Mouse (Mus musculus) urinary bladder, postnatal 4 days (tissue): ENCODE results near the gene Copz1.
"Not testable (repeated sequence)": the region's sequence is repeated elsewhere in the genome, so short reads cannot be mapped to it uniquely, and the experiment has no call there.

Experiments
- DNase-seq, 2 experiments: peaks; one replicate each; pipeline ENCODE4 v3.0.0; 2021 to 2022; ENCODE audit warnings: low spot score in 2 of 2

Gene Copz1

DNA sequence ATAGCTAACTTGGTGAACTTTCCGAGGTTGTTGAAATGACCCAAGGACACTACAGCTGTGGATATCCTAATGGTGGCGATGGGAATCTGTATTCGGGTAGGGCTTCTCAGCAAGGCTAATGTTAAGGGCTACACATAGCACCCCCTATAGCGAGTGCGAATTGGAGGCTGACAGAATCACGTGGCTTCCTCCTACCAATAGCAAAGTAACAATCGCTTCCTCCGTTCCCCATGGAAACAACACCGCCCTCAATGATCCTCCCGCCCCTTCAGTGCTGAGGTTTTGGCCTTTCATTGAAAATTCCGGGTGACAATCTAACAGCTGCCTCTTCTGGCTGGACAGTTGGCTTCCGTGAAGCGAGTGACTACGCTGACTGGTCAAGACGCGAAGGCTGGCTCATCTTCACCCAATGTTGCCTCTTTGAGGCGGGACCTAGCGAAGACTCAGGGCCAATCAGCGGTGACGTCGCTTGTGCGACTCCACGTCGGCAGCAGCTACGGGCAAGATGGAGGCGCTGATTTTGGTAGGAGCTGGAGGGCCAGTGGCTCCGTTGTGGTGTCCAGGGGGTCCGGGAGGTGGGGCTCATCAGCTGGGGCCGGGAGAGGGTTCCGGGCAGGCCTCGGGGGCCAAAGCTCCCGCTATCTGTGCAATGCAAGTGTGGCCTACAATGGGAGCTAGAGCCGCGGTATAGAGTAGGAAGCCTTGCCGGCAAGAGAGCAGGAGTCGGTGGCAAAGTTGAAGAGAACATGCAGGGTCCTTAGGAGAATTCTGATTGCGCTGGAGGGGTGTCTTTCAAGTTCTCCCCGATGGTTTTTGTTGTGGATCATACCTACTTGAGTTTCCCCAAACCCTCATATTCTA is at the start of gene Copz1:
Gene Copz1, plus strand, starts transcription at position 296 of the 861 bp plus-strand sequence.
- peak; percentile 93 to 94 for DNase-seq

DNA sequence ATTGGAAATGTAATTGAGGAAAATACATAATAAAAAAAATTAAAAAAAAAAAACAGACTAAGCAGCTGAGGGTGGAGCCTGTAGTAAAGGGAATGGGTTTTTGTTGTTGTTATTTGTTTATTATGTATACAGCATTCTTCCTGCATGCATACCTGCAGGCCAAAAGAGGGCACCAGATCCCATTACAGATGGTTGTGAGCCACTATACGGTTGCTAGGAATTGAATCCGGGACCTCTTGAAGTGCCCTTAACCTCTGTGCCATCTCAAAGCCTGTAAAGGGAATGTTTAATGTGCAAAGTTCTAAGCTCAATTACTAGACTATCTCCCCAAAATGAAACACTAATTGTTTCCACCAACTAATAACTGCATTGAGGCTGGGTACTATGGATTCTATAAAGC is 48.4 kb upstream of the Copz1 start:
- DNase-seq: no peak

DNA sequence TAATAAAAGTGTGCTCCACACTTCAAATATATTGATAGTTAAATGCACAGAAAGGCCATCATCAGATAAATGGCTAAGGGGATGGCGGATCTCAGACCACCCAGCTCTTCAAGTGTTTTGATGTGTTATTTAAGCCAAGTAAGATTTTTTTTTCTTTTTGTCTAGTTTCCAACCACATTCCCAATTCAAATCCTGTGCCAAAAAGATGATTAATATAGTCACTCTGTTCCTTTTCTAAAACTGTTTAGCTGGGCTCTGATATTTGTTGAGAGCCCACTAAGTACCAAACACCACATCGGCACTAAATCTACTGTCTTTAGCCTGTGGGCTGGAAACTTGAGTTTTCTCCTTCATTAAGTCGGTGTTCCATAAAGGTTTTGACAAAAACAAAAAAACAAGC is 45.5 kb upstream of the Copz1 start:
- DNase-seq: no peak

DNA sequence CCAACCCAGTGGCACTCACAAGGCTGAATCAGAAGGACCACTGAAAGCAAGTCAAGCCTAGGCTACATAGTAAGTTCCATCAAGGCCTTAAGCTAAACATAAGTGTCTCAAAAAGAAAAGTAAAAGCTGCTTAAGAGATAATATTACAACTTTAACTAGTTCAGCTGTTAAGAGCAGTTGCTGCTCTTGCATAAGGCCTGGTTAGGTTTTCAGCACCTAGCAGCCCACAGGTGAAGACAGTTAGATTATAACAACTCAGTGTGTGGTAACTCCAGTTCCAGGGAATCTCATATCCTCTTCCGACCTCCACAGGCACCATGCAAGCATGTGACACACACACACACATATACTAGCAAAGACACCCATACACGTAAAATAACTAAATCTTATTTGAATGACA is 44.9 kb upstream of the Copz1 start:
- no peak for DNase-seq

DNA sequence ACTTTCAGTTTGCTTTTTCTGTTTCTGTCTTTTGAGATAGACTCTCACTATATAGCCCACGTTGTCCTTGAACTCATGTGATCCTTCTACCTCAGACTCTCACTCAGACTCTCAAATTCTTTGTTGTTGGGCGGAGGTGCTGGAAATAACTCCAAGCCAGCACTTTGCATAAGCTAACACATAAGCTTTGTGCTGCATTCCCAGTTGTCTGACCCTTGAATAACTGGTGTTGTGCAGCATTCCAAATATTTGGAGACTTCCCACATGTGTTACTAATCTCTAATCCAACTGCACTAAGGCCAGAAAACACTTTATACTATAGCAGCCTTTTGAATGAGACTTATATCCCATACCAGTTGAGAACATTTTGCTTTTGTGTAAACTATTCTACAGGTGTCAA is 43.6 kb upstream of the Copz1 start:
- DNase-seq: no peak

DNA sequence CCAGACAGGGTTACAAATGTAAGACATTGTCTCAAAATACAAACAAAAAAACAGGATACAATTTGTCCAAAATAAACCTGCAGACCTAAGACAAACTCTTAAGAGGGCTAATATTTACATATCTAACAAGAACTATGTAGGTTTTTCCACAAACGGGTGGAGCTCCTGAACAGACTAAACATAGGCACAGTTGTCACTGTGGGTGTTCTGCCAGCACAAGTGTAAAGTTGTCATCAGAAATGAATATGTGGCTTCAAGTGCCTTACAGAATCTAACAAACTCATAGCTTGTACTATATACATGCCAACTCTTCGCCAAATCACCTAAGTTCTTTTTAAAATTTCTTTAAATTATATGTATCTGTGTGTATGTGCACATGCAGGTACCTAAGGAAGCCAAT is 39.4 kb upstream of the Copz1 start:
- no peak for DNase-seq

DNA sequence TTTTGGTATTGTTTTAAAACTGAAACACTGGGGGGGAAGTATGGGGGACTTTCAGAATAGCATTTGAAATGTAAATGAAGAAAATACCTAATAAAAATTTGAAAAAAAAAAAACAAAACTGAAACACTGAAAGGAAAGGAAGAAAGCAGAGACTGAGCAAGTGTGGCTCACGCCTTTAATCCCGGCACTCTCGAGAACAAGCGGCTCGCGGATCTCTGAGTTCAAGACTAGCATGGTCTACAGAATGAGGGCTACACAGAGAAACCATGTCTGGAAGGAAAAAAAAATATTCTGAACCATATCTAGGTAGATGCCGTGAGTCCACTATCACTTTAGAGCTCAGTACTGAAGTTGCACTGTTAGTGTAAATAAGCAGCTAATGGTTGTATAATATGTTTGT is 35.2 kb upstream of the Copz1 start:
- no peak for DNase-seq

DNA sequence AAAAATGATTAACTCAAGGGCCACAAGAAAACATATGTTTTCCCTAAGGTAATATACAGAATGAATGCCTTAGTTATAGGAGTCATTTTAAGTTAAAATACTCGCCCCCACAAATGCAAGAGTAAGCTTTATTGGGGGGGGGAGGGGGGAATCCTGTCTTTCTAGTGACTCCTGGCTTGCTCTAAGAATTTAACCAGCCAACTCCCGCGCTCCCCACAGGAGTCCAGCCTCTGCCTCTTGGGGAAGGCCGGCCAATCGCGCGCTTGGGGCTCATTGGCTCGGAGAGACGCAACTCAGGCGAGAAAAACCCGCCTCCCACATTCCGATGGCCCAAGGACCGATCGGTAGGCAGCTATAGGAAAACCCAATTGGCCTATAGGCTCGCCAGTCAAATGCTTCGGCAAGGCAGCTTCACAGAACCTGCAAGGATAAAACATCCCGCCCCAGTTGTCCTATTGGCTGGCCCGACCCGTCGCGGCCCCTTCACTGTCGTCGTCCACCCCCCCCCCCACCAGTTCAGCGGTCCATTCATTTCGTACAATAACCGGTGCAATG is 33.3 kb upstream of the Copz1 start:
- DNase-seq: peak; percentile 93 to 94

DNA sequence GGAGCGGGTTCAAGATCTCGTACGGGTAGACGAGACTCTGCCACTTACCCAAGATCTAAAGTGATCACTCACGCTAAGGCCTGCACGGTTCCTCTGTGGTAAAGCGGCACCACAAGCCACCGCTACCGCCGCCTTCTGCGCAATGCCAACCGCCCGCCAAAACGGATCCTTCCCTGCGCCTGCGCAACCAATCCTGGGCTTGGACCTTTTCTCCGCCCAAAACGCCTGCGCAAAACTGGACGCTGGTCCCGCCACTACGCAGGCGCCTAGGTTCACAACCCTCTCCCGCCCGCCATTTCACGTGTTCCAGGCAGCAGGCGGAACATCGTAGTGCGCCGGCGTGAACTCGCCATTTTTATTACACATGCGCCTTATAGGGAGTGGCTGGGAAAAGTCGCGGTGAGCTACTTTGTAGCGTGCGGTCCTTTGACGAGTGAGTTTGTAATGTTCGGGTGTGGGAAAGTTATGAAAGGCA is 32.8 kb upstream of the Copz1 start, which contains the start of gene Cbx5:
Gene Cbx5, minus strand, starts transcription at position 132 of the 475 bp plus-strand sequence.
- DNase-seq: peak; percentile 97 to 98

DNA sequence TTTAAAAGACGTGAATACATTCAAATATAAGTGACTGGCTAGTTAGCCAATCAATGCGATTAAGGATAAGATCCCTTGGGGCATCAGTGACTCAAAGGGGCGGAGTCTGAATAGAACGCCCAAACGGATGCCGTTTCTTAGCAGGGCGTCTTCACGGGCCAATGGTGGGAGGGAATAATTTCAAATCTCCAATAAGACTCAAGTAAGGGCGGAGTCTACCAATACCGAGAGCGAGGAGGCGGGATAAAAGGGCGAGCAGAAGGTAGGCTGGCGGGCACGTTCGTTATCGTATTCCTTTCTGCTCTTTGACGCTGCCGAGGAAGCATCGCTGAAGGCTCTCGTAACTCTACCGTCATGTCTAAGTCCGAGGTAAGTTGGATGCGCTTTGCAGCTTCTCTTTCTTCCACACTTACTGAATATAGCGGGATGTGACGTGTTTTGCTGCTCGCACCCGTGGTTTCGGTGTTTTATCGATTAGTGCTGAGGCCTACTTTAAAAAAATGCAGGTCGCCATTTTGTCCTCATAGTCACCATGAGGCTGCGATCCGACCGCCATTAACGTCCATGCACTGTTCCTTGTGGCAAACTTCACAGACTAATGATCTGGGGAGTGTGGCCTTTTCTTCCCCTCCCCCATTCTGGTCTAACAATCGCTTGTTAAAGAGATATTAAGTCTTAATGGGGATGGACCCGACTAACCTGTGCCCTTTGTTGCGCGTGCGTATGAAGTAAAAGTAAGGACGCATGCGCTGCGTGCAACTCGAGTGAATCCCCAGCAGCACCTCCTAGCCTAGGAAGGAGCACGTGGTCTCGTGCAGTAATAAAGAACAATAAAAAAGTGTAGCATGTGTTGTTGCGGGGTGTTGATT is 32.1 kb upstream of the Copz1 start, which contains the start of gene Hnrnpa1:
Gene Hnrnpa1, plus strand, starts transcription at position 273 of the 869 bp plus-strand sequence.
- peak; percentile 87 to 88 for DNase-seq

DNA sequence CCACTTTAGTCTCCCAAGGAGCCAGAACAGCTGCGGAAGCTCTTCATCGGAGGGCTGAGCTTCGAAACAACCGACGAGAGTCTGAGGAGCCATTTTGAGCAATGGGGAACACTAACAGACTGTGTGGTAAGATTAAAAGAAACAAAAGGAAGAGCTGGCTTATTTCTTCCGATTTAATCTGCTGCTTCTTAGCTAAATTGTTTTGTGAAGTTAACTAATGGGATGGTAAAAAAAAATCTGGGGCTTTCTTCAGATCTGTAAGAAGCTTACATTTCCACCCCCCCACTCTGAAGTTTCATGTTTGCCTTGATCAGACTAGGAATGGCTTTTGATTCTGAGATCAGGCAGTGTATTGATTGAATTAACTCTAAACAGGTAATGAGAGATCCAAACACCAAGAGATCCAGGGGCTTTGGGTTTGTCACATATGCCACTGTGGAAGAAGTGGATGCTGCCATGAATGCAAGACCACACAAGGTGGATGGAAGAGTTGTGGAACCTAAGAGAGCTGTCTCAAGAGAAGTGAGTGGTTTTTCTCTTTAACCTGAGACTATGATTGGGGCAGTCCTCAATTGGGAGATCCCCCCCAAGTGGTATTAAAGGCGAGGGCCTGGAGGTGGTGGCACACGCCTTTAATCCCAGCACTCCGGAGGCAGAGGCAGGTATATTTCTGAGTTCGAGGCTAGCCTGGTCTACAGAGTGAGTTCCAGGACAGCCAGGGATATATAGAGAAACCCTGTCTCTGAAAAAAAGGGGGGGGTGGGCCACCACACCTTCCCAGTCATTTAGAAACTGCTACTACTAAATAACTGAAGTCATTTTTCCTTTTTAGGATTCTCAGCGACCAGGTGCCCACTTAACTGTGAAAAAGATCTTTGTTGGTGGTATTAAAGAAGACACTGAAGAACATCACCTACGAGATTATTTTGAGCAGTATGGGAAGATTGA is 31.2 kb upstream of the Copz1 start:
- not testable (repeated sequence) for DNase-seq

DNA sequence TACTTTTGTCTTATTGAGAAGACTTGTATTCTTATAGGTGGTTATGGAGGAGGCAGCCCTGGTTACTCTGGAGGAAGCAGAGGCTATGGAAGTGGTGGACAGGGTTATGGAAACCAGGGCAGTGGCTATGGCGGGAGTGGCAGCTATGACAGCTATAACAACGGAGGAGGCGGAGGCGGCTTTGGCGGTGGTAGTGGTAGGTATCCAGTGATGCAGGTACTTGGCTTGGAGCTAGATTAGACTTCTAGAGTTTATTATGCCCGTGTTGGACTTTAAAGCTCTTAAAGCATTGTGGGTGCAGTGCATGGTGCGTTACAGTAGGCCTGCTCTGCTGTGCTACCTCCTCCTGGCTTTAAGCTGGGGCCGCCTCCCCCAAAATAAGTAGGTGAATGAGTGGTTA is 29.6 kb upstream of the Copz1 start:
- DNase-seq: no peak

DNA sequence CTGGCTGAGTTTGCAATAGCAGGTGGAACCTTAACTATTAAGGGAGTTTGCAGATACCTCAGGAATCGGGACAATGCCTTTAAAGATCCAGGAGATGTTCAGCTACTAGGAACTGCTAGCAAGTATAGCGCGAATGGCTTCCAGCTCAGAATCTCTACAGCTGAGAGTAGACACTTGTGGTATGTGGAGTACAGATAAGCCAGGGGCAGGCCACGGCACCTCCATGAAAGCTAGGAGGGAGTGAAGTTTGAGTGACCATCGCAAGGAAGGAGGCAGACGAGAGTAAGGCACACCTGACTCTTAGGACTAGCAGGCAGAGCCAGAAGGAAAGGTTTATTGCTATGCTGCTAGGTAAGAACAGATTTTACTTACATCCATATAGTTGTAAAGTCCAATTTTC is 26.9 kb upstream of the Copz1 start:
- DNase-seq: no peak

DNA sequence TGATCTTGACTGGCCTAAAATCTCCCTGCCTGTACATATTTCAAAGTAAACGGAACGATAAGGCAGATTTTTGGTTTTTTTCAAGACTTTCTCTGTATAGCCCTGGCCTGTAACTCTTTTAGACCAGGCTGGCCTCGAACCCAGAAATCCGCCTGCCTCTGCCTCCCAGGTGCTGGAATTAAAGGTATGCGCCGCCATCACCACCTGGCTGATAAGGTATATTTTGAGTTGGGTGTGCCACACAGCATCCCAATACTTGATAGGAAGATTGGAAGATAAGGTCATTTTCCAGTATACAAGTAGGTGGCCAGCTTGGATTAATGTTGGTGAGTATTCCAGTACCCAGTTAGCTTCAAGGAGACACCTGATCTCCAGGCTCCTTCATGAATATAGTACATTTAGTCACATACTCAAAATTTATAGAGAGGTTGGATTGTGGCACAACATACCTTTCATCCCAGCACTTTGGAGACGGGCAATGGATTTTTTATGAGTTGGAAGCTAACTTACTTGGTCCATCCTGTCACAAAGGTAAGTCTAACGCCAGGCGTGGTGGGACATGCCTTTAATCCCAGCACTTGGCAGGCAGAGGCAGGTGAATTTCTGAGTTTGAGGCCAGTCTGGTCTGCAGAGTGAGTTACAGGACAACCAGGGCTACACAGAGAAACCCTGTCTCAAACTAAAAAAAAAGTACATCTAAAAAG is 25.3 kb upstream of the Copz1 start:
- DNase-seq: no peak

DNA sequence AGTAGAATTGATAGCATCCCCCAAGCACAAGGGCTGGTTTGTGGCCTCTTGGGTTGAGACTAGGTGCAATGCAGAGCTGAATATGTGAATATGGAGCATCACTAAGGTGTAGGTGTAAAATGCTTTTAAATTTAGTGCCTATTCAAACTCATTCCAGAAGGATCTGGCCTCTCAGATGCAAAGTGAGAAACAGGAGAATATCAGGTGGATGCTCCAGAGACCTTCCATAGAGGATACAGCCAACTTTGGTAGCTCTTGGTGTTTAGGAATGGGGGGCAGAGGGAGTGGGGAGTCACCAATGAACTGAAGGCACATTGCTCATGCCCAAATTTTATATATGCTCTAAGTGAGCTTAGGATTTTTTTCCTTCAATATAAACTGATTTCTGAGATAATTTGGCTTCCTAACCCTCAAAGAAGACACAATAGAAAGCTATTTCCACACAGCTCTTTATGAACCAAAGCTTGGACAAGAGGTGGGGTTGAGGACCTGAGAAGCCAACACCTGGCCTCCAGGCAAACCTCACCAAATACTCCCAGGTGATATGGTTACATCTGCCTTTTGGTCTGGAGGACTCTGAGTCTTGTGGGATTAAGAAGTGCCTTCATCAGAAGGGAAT is 24.6 kb upstream of the Copz1 start:
- no peak for DNase-seq

DNA sequence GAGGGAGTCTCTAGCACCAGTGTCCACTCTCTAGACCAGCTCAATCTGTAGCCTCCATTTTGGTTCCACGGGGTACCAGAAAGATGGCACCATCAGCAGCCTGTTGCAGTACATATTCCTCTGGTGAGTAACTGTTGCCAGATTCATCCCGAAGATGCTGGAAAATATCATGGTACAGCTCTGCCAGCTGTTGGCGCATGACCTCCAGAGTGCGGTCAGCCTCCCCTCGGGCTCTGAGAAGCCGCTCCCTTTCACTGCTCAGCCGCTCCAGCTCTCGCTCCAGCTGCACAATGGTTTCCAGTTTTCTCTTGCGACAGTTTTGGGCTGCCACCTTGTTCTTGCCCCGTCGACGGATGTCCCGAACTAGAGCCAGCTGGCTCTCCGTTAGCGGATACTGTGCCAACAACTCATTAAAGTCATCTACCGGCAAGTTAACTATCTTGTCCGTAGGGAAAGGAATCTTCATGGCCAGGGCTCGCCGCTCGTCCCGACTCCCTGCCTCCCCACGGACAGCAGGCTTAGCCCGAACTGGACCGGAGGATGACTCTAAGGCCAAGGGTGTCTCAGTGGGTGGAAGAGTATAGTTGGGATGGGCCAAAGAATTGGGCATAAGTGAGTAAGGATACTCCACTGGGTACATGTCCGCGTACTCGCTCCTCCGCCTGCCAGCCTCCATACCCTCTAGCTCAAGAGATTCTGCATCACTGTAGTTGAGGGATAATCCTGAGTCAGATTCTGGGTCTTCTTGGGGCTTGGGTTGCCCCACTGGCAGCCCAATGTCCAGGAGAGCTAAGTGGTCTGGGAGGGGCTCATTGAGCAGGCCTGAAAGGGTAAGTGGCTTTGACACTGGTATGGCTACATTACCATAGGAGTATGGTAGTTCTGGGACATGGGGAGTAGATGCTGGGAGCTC is 23.9 kb upstream of the Copz1 start:
- DNase-seq: no peak

DNA sequence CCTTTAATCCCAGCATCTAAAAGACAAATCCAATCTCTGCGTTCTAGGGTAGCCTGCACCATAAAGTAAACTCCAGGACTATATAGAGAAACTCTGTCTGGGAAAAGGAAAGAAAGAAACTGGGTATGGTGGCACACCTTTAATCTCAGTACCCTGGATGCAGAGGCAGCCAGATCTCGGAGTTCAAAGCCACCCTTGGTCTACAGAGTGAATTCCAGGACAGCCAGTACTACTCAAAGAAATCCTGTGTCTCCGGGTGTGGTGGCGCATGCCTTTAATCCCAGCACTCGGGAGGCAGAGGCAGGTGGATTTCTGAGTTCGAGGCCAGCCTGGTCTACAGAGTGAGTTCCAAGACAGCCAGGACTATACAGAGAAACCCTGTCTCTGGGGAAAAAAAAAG is 23.0 kb upstream of the Copz1 start:
- DNase-seq: not testable (repeated sequence)

DNA sequence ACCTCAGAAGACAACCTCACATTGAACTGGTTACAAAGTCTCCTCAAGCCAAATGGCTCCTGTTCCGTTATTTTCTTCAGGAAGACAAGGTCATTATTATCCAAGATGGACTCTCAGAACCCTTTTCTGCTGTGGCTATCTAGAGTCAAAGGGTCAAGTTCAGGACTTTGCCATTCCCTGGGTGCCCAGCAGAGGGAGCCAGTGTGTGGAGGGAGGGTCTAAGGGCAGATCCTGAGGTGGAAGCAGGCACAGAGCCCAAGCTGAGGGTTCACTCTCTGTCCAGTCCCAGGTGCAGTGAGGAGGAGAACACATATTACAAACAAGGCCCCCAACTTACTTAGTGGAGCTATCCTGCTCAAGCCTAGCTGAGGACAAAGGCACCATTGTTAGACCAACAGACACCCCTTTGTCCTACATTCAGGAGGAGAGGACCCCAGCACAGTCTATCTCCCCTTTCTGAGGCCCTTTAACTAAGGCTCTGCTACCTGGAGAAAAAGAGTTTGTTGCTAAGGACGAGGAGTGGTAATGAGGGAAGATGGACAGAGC is 22.2 kb upstream of the Copz1 start:
- DNase-seq: peak; percentile 58 to 74

DNA sequence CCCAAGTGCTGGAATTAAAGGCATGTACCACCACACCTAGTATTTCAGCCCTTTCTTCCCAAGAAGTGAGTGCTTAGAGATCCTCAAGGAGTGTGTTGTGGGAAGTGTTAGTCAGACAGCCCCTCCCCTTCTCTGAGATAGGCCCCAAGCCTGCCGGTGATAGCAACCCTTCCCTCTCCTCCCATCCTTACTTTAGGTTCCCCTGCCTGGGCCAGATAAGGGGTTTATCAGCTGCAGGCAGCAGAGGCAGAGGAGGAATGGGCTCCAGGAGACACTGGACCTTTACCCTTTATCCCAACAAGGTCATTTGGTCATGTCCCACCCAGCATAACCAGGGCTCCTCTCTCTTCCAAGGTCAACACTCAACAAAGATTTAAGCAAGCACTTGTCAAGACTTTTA is 20.9 kb upstream of the Copz1 start:
- DNase-seq: no peak
